Mouse (Mus musculus) spleen, adult 12 weeks (tissue): ENCODE data around the gene Olfr995.

Experiments
- DNase-seq: peaks from one replicate; pipeline ENCODE4 v3.0.0; 2022; ENCODE audit warnings: low spot score

Olfr995 gene

GRCm38 (mm10) chr2:85443539-85443938 lies at the start of gene Olfr995:
Olfr995 (minus strand) TSS chr2:85443639.
- DNase-seq, result no peak

DNA sequence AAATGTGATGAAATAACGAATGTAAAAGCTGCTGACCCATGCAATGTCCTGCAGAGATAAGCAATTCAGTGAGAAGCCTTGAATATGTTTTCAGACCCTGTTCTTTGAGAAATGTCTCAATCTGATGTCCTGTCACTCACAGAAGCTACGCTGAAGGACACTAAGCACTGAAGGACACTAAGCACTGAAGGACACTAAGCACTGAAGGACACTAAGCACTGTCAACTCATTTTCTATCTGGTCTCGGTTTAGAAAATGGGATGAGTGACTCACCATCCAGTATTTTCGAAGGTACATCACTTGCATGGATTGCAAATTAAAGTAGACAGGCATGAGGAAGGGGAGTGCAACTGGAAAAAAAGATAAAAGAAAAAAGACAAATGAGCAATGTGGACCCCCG lies 47.0 kb upstream of the Olfr995 start:
- no peak for DNase-seq

DNA sequence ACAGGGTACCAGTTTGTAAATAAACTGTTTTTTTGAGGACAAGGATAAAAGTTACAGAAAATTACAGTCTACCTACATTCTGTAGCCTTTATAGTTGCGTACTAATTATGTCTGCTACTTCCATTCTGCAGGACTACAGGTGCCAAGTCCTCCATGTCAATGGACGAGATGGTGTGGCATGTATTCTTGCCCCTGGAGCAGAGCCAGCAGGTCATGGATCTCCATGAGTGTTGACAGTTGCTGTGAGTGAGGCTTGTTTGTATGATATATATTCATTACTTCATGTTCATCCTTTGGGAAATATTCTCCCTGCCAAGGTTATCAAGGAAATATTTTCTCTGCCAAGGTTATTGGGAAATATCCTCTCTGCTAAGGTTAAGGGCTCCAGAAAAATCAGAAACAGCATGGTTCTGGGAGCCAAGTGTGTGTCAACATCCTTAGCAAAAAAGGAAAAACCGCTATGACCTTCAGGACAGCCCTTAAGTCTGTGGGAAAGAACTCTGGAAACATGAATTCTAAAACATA lies 23.4 kb upstream of the Olfr995 start:
- DNase-seq, result no peak

DNA sequence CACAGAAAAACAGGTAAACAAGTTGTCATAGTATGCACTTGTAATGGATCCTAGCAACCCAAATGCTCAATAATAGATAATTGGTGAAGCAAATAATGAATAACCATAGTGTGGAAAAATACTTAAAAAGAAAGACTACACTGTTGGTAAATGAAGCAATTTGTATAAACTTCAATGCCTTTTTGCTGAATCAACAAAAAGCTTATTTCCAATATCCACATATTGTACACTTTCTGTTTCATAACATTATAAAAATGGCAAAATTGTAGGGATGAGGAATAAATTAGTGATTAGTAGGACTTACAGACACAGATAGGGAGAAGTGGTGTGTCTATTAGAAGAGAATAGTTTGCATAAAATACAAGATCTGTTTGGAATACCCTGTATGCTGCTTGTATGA lies 893 bp downstream of the Olfr995 start:
- no peak for DNase-seq

- no peak for DNase-seq
Observed at GRCm38 (mm10) chr2:85436351-85436750, 7.1 kb downstream of the Olfr995 start, which contains the start of gene Olfr994. Olfr994 (minus strand) TSS chr2:85436451.

- no peak for DNase-seq
Observed at GRCm38 (mm10) chr2:85425893-85426292, 17.5 kb downstream of the Olfr995 start.

- DNase-seq, result no peak
Observed at GRCm38 (mm10) chr2:85414777-85415176, 28.7 kb downstream of the Olfr995 start, which contains the start of gene Olfr993. Olfr993 (minus strand) TSS chr2:85414877.

DNA sequence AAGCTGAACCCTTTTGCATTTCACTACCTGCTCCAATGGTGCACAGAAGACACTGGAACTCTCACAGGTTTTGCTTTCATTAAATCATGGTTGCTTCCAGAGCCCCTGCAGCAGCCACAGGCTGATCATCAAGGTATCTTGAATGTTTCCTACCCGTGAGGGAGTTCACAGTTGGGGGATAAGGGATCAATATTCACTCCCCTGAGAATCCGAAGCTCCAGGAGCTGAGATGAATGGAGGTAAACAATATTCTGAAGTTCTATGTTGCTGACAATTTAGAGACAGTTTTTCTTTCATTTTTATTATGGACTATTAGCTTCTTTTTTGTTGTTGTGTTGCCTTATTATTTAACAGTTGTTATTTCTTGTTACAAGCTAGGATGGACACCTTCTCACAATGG lies 34.1 kb downstream of the Olfr995 start, which contains the start of gene Olfr992:
Gene Olfr992, minus strand, starts transcription at position 101 of the 400 bp plus-strand sequence.
- DNase-seq, result no peak
